Mouse (Mus musculus): ENCODE measurements around the gene Adgrg3. TPM values are rescaled to one million over a fixed set of nuclear protein-coding genes. Genes with fewer than 3 reads are reported as not detected.

The Adgrg3 gene
- polyA plus RNA-seq, 1 experiment = 19.4 TPM

GRCm38 (mm10) chr8:95080381-95081341 is 63.2 kb downstream of the Adgrg3 start, which contains the start of gene Katnb1:
Gene Katnb1 (plus strand): TSS chr8:95081186.
- Histone ChIP-seq H3K36me3 (ENCODE audit: control insufficient read depth, insufficient read depth) (peaks cover 3% of the 10 kb centered on the region), H3K4me3 (ENCODE audit: insufficient read depth, poor library complexity, severe bottlenecking) (peak within 1 kb of the TSS; percentile 92), H3ac (ENCODE audit: control insufficient read depth, insufficient read length, low read depth) (peak within 1 kb of the TSS; percentile 90), H3K27me3 (ENCODE audit: control insufficient read depth, insufficient read depth, insufficient read length) (no peaks in the 10 kb centered on the region), H3K79me2 (ENCODE audit: control insufficient read depth, insufficient read depth) (peaks cover 13% of the 10 kb centered on the region), H3K79me3 (ENCODE audit: low read depth) (no peaks in the 10 kb centered on the region)
- TF ChIP-seq MYOG (IDR thresholded peaks at IDR 0.05; ENCODE audit: control insufficient read depth, extremely low read depth, insufficient read length) = no peak
- peak; percentile 5 for TF ChIP-seq CEBPB (IDR thresholded peaks at IDR 0.05; ENCODE audit: low read depth)
- no peak for TF ChIP-seq MAX (IDR thresholded peaks at IDR 0.05)
- TF ChIP-seq USF1 (IDR thresholded peaks at IDR 0.05; ENCODE audit: low read depth) = no peak
- no peak for TF ChIP-seq CTCF (IDR thresholded peaks at IDR 0.05; ENCODE audit: control insufficient read depth, insufficient read depth, insufficient read length)

- Histone ChIP-seq H3K36me3 (ENCODE audit: control insufficient read depth, insufficient read depth) (peaks cover 3% of the 10 kb centered on the region), H3K79me2 (ENCODE audit: control insufficient read depth, insufficient read depth) (peaks cover 13% of the 10 kb centered on the region), H3ac (ENCODE audit: control insufficient read depth, insufficient read length, low read depth) (peak overlapping the region; percentile 90), H3K27me3 (ENCODE audit: control insufficient read depth, insufficient read depth, insufficient read length) (no peaks in the 10 kb centered on the region), H3K79me3 (ENCODE audit: low read depth) (no peaks in the 10 kb centered on the region), H3K4me3 (ENCODE audit: insufficient read depth, poor library complexity, severe bottlenecking) (peak overlapping the region; percentile 92)
- TF ChIP-seq MYOG (IDR thresholded peaks at IDR 0.05; ENCODE audit: control insufficient read depth, extremely low read depth, insufficient read length) = no peak
- TF ChIP-seq USF1 (IDR thresholded peaks at IDR 0.05; ENCODE audit: low read depth) = no peak
- no peak for TF ChIP-seq CTCF (IDR thresholded peaks at IDR 0.05; ENCODE audit: control insufficient read depth, insufficient read depth, insufficient read length)
- no peak for TF ChIP-seq CEBPB (IDR thresholded peaks at IDR 0.05; ENCODE audit: low read depth)
- no peak for TF ChIP-seq MAX (IDR thresholded peaks at IDR 0.05)
- no peak for TF ChIP-seq FOSL1 (IDR thresholded peaks at IDR 0.05; ENCODE audit: insufficient read depth, low read length, poor library complexity, severe bottlenecking)
- no peak for TF ChIP-seq MYOD1 (IDR thresholded peaks at IDR 0.05; ENCODE audit: control insufficient read depth, insufficient read length, low read depth)
These were observed 64.2 kb downstream of the Adgrg3 start for GRCm38 (mm10) chr8:95081650-95082049.

GRCm38 (mm10) chr8:95084261-95084660 is 66.8 kb downstream of the Adgrg3 start:
- no peak for TF ChIP-seq FOSL1 (IDR thresholded peaks at IDR 0.05; ENCODE audit: insufficient read depth, low read length, poor library complexity, severe bottlenecking)
- TF ChIP-seq MAX (IDR thresholded peaks at IDR 0.05) = no peak
- no peak for TF ChIP-seq CEBPB (IDR thresholded peaks at IDR 0.05; ENCODE audit: low read depth)
- TF ChIP-seq CTCF (IDR thresholded peaks at IDR 0.05; ENCODE audit: control insufficient read depth, insufficient read depth, insufficient read length) = no peak
- no peak for TF ChIP-seq USF1 (IDR thresholded peaks at IDR 0.05; ENCODE audit: low read depth)
- no peak for TF ChIP-seq MYOD1 (IDR thresholded peaks at IDR 0.05; ENCODE audit: control insufficient read depth, insufficient read length, low read depth)
- no peak for TF ChIP-seq MYOG (IDR thresholded peaks at IDR 0.05; ENCODE audit: control insufficient read depth, extremely low read depth, insufficient read length)
- Histone ChIP-seq H3K79me2 (ENCODE audit: control insufficient read depth, insufficient read depth) (peaks cover 13% of the 10 kb centered on the region), H3K36me3 (ENCODE audit: control insufficient read depth, insufficient read depth) (peaks cover 16% of the 10 kb centered on the region), H3ac (ENCODE audit: control insufficient read depth, insufficient read length, low read depth) (no peak overlapping the region), H3K4me3 (ENCODE audit: insufficient read depth, poor library complexity, severe bottlenecking) (no peak overlapping the region), H3K79me3 (ENCODE audit: low read depth) (no peaks in the 10 kb centered on the region), H3K27me3 (ENCODE audit: control insufficient read depth, insufficient read depth, insufficient read length) (no peaks in the 10 kb centered on the region)

GRCm38 (mm10) chr8:95084744-95085431 is 67.4 kb downstream of the Adgrg3 start:
- TF ChIP-seq CTCF (IDR thresholded peaks at IDR 0.05; ENCODE audit: control insufficient read depth, insufficient read depth, insufficient read length) = no peak
- TF ChIP-seq CEBPB (IDR thresholded peaks at IDR 0.05; ENCODE audit: low read depth) = no peak
- no peak for TF ChIP-seq USF1 (IDR thresholded peaks at IDR 0.05; ENCODE audit: low read depth)
- no peak for TF ChIP-seq MYOD1 (IDR thresholded peaks at IDR 0.05; ENCODE audit: control insufficient read depth, insufficient read length, low read depth)
- no peak for TF ChIP-seq MYOG (IDR thresholded peaks at IDR 0.05; ENCODE audit: control insufficient read depth, extremely low read depth, insufficient read length)
- no peak for TF ChIP-seq MAX (IDR thresholded peaks at IDR 0.05)
- TF ChIP-seq FOSL1 (IDR thresholded peaks at IDR 0.05; ENCODE audit: insufficient read depth, low read length, poor library complexity, severe bottlenecking) = no peak
- peaks cover 13% of the 10 kb centered on the region for H3K79me2 ChIP-seq (ENCODE audit: control insufficient read depth, insufficient read depth)
- no peaks in the 10 kb centered on the region for H3K79me3 ChIP-seq (ENCODE audit: low read depth)
- no peak overlapping the region for H3K4me3 ChIP-seq (ENCODE audit: insufficient read depth, poor library complexity, severe bottlenecking)
- peaks cover 16% of the 10 kb centered on the region for H3K36me3 ChIP-seq (ENCODE audit: control insufficient read depth, insufficient read depth)
- no peak overlapping the region for H3ac ChIP-seq (ENCODE audit: control insufficient read depth, insufficient read length, low read depth)
- no peaks in the 10 kb centered on the region for H3K27me3 ChIP-seq (ENCODE audit: control insufficient read depth, insufficient read depth, insufficient read length)

GRCm38 (mm10) chr8:95085432-95086141 is 68.1 kb downstream of the Adgrg3 start:
- TF ChIP-seq USF1 (IDR thresholded peaks at IDR 0.05; ENCODE audit: low read depth) (no peak), FOSL1 (IDR thresholded peaks at IDR 0.05; ENCODE audit: insufficient read depth, low read length, poor library complexity, severe bottlenecking) (no peak), MYOG (IDR thresholded peaks at IDR 0.05; ENCODE audit: control insufficient read depth, extremely low read depth, insufficient read length) (no peak), MAX (IDR thresholded peaks at IDR 0.05) (no peak), CEBPB (IDR thresholded peaks at IDR 0.05; ENCODE audit: low read depth) (no peak), CTCF (IDR thresholded peaks at IDR 0.05; ENCODE audit: control insufficient read depth, insufficient read depth, insufficient read length) (no peak), MYOD1 (IDR thresholded peaks at IDR 0.05; ENCODE audit: control insufficient read depth, insufficient read length, low read depth) (no peak)
- Histone ChIP-seq H3ac (ENCODE audit: control insufficient read depth, insufficient read length, low read depth) (no peak overlapping the region), H3K27me3 (ENCODE audit: control insufficient read depth, insufficient read depth, insufficient read length) (no peaks in the 10 kb centered on the region), H3K36me3 (ENCODE audit: control insufficient read depth, insufficient read depth) (peaks cover 16% of the 10 kb centered on the region), H3K4me3 (ENCODE audit: insufficient read depth, poor library complexity, severe bottlenecking) (no peak overlapping the region), H3K79me3 (ENCODE audit: low read depth) (no peaks in the 10 kb centered on the region), H3K79me2 (ENCODE audit: control insufficient read depth, insufficient read depth) (peaks cover 13% of the 10 kb centered on the region)
